Mouse (Mus musculus) heart, postnatal 0 days (tissue): ENCODE results near the gene Prkca. TPM values are rescaled to one million over a fixed set of nuclear protein-coding genes. Genes with fewer than 3 reads are reported as not detected.

Experiments
- ATAC-seq: fragments of 200-750 bp; cut with Nextera tagmentation; 2 replicates; pipeline ENCODE4 v1.8.0; 2017; ENCODE audit warnings: low read depth, moderate number of reproducible peaks, moderate library complexity; ENCODE audit not compliant: insufficient read depth
- DNase-seq: peaks from one replicate; pipeline ENCODE4 v3.0.0-alpha.2; 2016; ENCODE audit warnings: low spot score
- H3K27ac ChIP-seq: fragments of 300-500 bp; sonication (generic); 2 replicates; pipeline ENCODE4 v1.5.1; 2014; ENCODE audit warnings: low read depth, mild to moderate bottlenecking
- H3K27me3 ChIP-seq: fragments of 300-500 bp; sonication (generic); 2 replicates; pipeline ENCODE4 v1.6.1; 2014; ENCODE audit warnings: low read length, mixed read lengths; ENCODE audit not compliant: control insufficient read depth, insufficient read depth
- H3K36me3 ChIP-seq: fragments of 300-500 bp; sonication (generic); replicated peaks from 2 replicates; pipeline ENCODE4 v1.6.1; 2014; ENCODE audit warnings: low read length, mixed read lengths; ENCODE audit not compliant: control insufficient read depth, insufficient read depth
- H3K4me1 ChIP-seq: fragments of 300-500 bp; sonication (generic); 2 replicates; pipeline ENCODE4 v1.6.1; 2014; ENCODE audit warnings: antibody characterized with exemption; ENCODE audit not compliant: control insufficient read depth, insufficient read depth
- H3K4me2 ChIP-seq: fragments of 300-500 bp; sonication (generic); 2 replicates; pipeline ENCODE4 v1.6.1; 2014; ENCODE audit warnings: low read depth, mild to moderate bottlenecking, low read length, moderate library complexity
- H3K4me3 ChIP-seq: fragments of 300-500 bp; sonication (generic); 2 replicates; pipeline ENCODE4 v1.5.1; 2014; ENCODE audit warnings: low read depth, low read length
- H3K9ac ChIP-seq: fragments of 300-500 bp; sonication (generic); replicated peaks from 2 replicates; pipeline ENCODE4 v1.6.1; 2014; ENCODE audit warnings: low read depth, low read length, mixed read lengths
- H3K9me3 ChIP-seq: fragments of 300-500 bp; sonication (generic); replicated peaks from 2 replicates; pipeline ENCODE4 v1.6.1; 2016; ENCODE audit warnings: low read length; ENCODE audit not compliant: control insufficient read depth
- CTCF ChIP-seq: IDR thresholded peaks from 2 replicates; pipeline ENCODE4 v1.5.1; 2016; ENCODE audit warnings: antibody characterized with exemption, control low read depth, low read depth
- EP300 ChIP-seq: IDR thresholded peaks from 2 replicates; pipeline ENCODE4 v1.6.1; 2016; ENCODE audit warnings: antibody characterized with exemption, low read depth
- WGBS: fragments of 180-500 bp; shearing (Covaris S2); extraction: QIAGEN DNeasy Blood & Tissue Kit; methylation state at CpG from one replicate; pipeline ENCODE4 v1.1.7; 2014; 5-methylcytosine and 5-hydroxymethylcytosine counted together
- microRNA-seq: library from miRNA; unstranded; fragments of <30 nt; microRNA quantifications from one replicate; pipeline ENCODE4, GENCODE M21; 2016
- polyA plus RNA-seq: library from polyadenylated mRNA; unstranded; fragments of >200 nt; fragmentation: Nextera tagmentation; extraction: Ambion mirVana; gene quantifications from 2 replicates; pipeline ENCODE4 v1.2.1, GENCODE M21; 2015
- total RNA-seq: library from RNA; depleted of rRNA; stranded (reverse); fragments of >200 nt; gene quantifications from 2 replicates; pipeline ENCODE4 v1.2.3, GENCODE M21; 2014; ENCODE audit warnings: low replicate concordance; rRNA removed

Prkca gene
- total and polyA plus RNA-seq, 2 experiments from 2014 or later, result 7.0 to 11.2 TPM

- no peak overlapping the region for H3K9ac ChIP-seq
- TF ChIP-seq CTCF (no peak), EP300 (no peak)
- H3K27me3 ChIP-seq, result no peaks in the 10 kb centered on the region
- no peak overlapping the region for H3K4me3 ChIP-seq
- no peaks in the 10 kb centered on the region for H3K9me3 ChIP-seq
- ATAC-seq, result no peak
- H3K4me1 ChIP-seq, result no peaks in the 10 kb centered on the region
- no peak overlapping the region for H3K4me2 ChIP-seq
- no peak for DNase-seq
- H3K27ac ChIP-seq, result no peak overlapping the region
- no peaks in the 10 kb centered on the region for H3K36me3 ChIP-seq
- 15% methylated on average over 4 of the region's 4 CpGs for WGBS
Measured at GRCm38 (mm10) chr11:107903966-107904605, 439.6 kb downstream of the Prkca start.

- ATAC-seq, result no peak
- no peak overlapping the region for H3K4me3 ChIP-seq
- TF ChIP-seq EP300 (no peak), CTCF (no peak)
Measured at GRCm38 (mm10) chr11:107900470-107900869, 443.3 kb downstream of the Prkca start.

GRCm38 (mm10) chr11:107898698-107899097 is 445.0 kb downstream of the Prkca start:
- TF ChIP-seq CTCF (no peak), EP300 (no peak)
- no peak overlapping the region for H3K4me3 ChIP-seq
- no peaks in the 10 kb centered on the region for H3K9me3 ChIP-seq
- no peak for ATAC-seq
- no peak for DNase-seq
- no peaks in the 10 kb centered on the region for H3K36me3 ChIP-seq
- 41% methylated on average over 2 of the region's 2 CpGs for WGBS
- H3K27ac ChIP-seq, result no peak overlapping the region
- no peaks in the 10 kb centered on the region for H3K27me3 ChIP-seq
- H3K9ac ChIP-seq, result no peak overlapping the region
- H3K4me2 ChIP-seq, result no peak overlapping the region
- no peaks in the 10 kb centered on the region for H3K4me1 ChIP-seq

More at GRCm38 (mm10) chr11:107900470-107900869, 443.3 kb downstream of the Prkca start:
- no peaks in the 10 kb centered on the region for H3K4me1 ChIP-seq
- H3K9ac ChIP-seq, result no peak overlapping the region
- H3K36me3 ChIP-seq, result no peaks in the 10 kb centered on the region
- H3K27me3 ChIP-seq, result no peaks in the 10 kb centered on the region
- no peak for DNase-seq
- H3K4me2 ChIP-seq, result no peak overlapping the region
- WGBS, result 43% methylated on average over 4 of the region's 4 CpGs
- H3K27ac ChIP-seq, result no peak overlapping the region
- H3K9me3 ChIP-seq, result no peaks in the 10 kb centered on the region

GRCm38 (mm10) chr11:107895635-107896034 is 448.1 kb downstream of the Prkca start:
- no peak overlapping the region for H3K4me2 ChIP-seq
- no peak for ATAC-seq
- TF ChIP-seq CTCF (no peak), EP300 (no peak)
- no peak overlapping the region for H3K27ac ChIP-seq
- no peaks in the 10 kb centered on the region for H3K36me3 ChIP-seq
- no peak for DNase-seq
- no peak overlapping the region for H3K4me3 ChIP-seq
- H3K4me1 ChIP-seq, result no peaks in the 10 kb centered on the region
- no peaks in the 10 kb centered on the region for H3K9me3 ChIP-seq
- no peaks in the 10 kb centered on the region for H3K27me3 ChIP-seq
- H3K9ac ChIP-seq, result no peak overlapping the region
- WGBS, result 52% methylated on average over 4 of the region's 4 CpGs

GRCm38 (mm10) chr11:107891377-107891776 is 452.4 kb downstream of the Prkca start:
- ATAC-seq (no peak), DNase-seq (no peak)
- Histone ChIP-seq H3K27me3 (no peaks in the 10 kb centered on the region), H3K4me1 (no peaks in the 10 kb centered on the region), H3K4me3 (no peak overlapping the region), H3K9me3 (no peaks in the 10 kb centered on the region), H3K9ac (no peak overlapping the region), H3K27ac (no peak overlapping the region), H3K36me3 (no peaks in the 10 kb centered on the region), H3K4me2 (no peak overlapping the region)
- WGBS, result 85% methylated on average over 3 of the region's 3 CpGs
- no peak for TF ChIP-seq EP300
- no peak for TF ChIP-seq CTCF

GRCm38 (mm10) chr11:107887342-107887741 is 456.4 kb downstream of the Prkca start:
- Histone ChIP-seq H3K4me2 (no peak overlapping the region), H3K9me3 (no peaks in the 10 kb centered on the region), H3K9ac (no peak overlapping the region), H3K27ac (no peak overlapping the region), H3K4me3 (no peak overlapping the region), H3K4me1 (no peaks in the 10 kb centered on the region), H3K27me3 (no peaks in the 10 kb centered on the region), H3K36me3 (no peaks in the 10 kb centered on the region)
- WGBS, result 78% methylated on average over 6 of the region's 6 CpGs
- no peak for ATAC-seq
- no peak for DNase-seq
- TF ChIP-seq EP300 (no peak), CTCF (no peak)

Small RNA genes lying within 50 kb of the gene (microRNA-seq; reads per million reads assigned to microRNA genes)
- gene Mir7223, result not detected

Other genes with a start within 250 kb of the Prkca start
- 0.19 TPM in 1 of 2 replicates, not detected in the other for gene Apoh, start 574 bp downstream of the Prkca start, total RNA-seq
- gene Apoh, start 574 bp downstream of the Prkca start, polyA plus RNA-seq, result 0.12 and 0.87 TPM in 2 replicates
- gene Cep112, start 81.3 kb upstream of the Prkca start, total RNA-seq, result 0.46 and 1.2 TPM in 2 replicates
- 5.0 and 5.8 TPM in 2 replicates for gene Cep112, start 81.3 kb upstream of the Prkca start, polyA plus RNA-seq